Mouse (Mus musculus) embryonic facial prominence, embryonic 13.5 days (tissue): ENCODE data around the gene Cdh13. TPM values are rescaled to one million over a fixed set of nuclear protein-coding genes. Genes with fewer than 3 reads are reported as not detected.

Experiments used
- ATAC-seq: fragments of 200-750 bp; cut with Nextera tagmentation; 2 replicates; pipeline ENCODE4 v1.8.0; 2017; ENCODE audit warnings: low read depth; ENCODE audit not compliant: insufficient number of reproducible peaks, insufficient read depth, low FRiP score, low TSS enrichment
- H3K27ac ChIP-seq: fragments of 300-500 bp; sonication (generic); 2 replicates; pipeline ENCODE4 v1.5.1; 2015; ENCODE audit warnings: moderate library complexity, mild to moderate bottlenecking, inconsistent platforms
- H3K27me3 ChIP-seq: fragments of 300-500 bp; sonication (generic); 2 replicates; pipeline ENCODE4 v1.6.1; 2015; ENCODE audit warnings: mild to moderate bottlenecking, inconsistent platforms
- H3K36me3 ChIP-seq: fragments of 300-500 bp; sonication (generic); 2 replicates; pipeline ENCODE4 v1.6.1; 2015; ENCODE audit warnings: mild to moderate bottlenecking, inconsistent platforms
- H3K4me1 ChIP-seq: fragments of 300-500 bp; sonication (generic); 2 replicates; pipeline ENCODE4 v1.6.1; 2015; ENCODE audit warnings: inconsistent platforms
- H3K4me2 ChIP-seq: fragments of 300-500 bp; sonication (generic); 2 replicates; pipeline ENCODE4 v1.6.1; 2015; ENCODE audit warnings: moderate library complexity, mild to moderate bottlenecking, inconsistent platforms
- H3K4me3 ChIP-seq: fragments of 300-500 bp; sonication (generic); 2 replicates; pipeline ENCODE4 v1.5.1; 2015; ENCODE audit warnings: mild to moderate bottlenecking, inconsistent platforms
- H3K9ac ChIP-seq: fragments of 300-500 bp; sonication (generic); 2 replicates; pipeline ENCODE4 v1.6.1; 2015; ENCODE audit warnings: mild to moderate bottlenecking, inconsistent platforms
- H3K9me3 ChIP-seq: fragments of 300-500 bp; sonication (generic); 2 replicates; pipeline ENCODE4 v1.6.1; 2016; ENCODE audit warnings: inconsistent platforms
- WGBS: fragments of 180-500 bp; shearing (Covaris S2); methylation state at CpG from one replicate; pipeline ENCODE4 v1.1.7; 2015; ENCODE audit warnings: mixed read lengths; 5-methylcytosine and 5-hydroxymethylcytosine counted together
- polyA plus RNA-seq: library from polyadenylated mRNA; unstranded; fragments of >200 nt; fragmentation: Nextera tagmentation; extraction: Ambion mirVana; gene quantifications from 2 replicates; pipeline ENCODE4 v1.2.1, GENCODE M21; 2015

The Cdh13 gene
- polyA plus RNA-seq, 1 experiment from 2014 or later = 16.8 TPM

GRCm38 (mm10) chr8:118596816-118597215 is 313.3 kb downstream of the Cdh13 start:
- Histone ChIP-seq H3K4me3 (no peak overlapping the region), H3K9ac (no peak overlapping the region), H3K27ac (no peak overlapping the region), H3K9me3 (no peaks in the 10 kb centered on the region), H3K27me3 (no peaks in the 10 kb centered on the region), H3K4me1 (no peaks in the 10 kb centered on the region), H3K36me3 (no peaks in the 10 kb centered on the region), H3K4me2 (no peak overlapping the region)
- no peak for ATAC-seq
- WGBS = 87% methylated on average over 8 of the region's 8 CpGs

- no peaks in the 10 kb centered on the region for H3K36me3 ChIP-seq
- no peak overlapping the region for H3K4me3 ChIP-seq
- H3K27me3 ChIP-seq = no peaks in the 10 kb centered on the region
- ATAC-seq = no peak
- 87% methylated on average over 8 of the region's 8 CpGs for WGBS
- no peaks in the 10 kb centered on the region for H3K9me3 ChIP-seq
- H3K9ac ChIP-seq = no peak overlapping the region
- peaks cover 4% of the 10 kb centered on the region; the same call in 1 of the 2 replicates for H3K4me1 ChIP-seq
- no peak overlapping the region for H3K27ac ChIP-seq
- H3K4me2 ChIP-seq = no peak overlapping the region
These were observed 317.8 kb downstream of the Cdh13 start for GRCm38 (mm10) chr8:118601376-118601775.

DNA sequence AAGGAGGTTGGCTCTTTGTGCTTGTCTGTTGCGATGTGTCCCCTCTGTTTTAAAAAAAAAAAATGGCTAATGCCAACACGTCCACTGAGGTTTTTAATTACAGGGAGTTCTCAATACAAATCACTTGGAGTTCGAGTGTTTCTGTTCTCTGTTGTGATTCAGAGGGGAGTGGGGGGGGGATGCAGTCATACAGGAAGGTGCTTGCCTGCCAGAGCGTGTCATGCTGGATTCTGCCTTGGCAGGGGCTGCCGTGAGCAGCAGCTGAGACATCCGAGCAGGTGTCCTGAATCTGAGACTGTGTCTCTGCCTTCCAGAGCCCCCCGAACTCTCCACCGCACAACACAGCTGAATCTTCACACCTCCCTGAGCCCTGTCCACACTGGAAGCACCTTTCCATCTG is 318.5 kb downstream of the Cdh13 start:
- Histone ChIP-seq H3K36me3 (no peaks in the 10 kb centered on the region), H3K4me2 (no peak overlapping the region), H3K27ac (no peak overlapping the region), H3K4me1 (peaks cover 4% of the 10 kb centered on the region; the same call in 1 of the 2 replicates), H3K9ac (no peak overlapping the region), H3K4me3 (no peak overlapping the region), H3K9me3 (no peaks in the 10 kb centered on the region), H3K27me3 (no peaks in the 10 kb centered on the region)
- WGBS = 71% methylated on average over 8 of the region's 8 CpGs
- no peak for ATAC-seq

DNA sequence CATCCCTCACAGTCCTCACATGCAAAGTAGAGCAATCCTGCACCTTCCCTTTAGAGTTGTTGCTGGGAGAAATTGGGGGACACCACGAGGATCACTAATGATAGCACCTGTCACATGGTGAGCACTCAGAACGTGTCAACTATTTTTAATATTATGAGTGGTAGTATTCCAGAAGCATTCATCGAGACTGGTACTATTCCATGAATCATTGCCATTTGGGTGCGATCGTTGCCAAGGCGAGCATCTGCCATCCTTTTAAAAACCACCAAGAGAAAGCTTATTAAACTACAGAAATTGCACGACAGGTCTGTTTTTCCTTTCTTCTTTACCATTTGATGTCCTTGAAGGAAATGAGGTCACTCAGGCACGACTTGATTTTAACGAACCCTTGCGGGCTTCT is 328.0 kb downstream of the Cdh13 start:
- no peak overlapping the region for H3K4me2 ChIP-seq
- no peak overlapping the region for H3K9ac ChIP-seq
- H3K4me3 ChIP-seq = no peak overlapping the region
- no peak overlapping the region for H3K27ac ChIP-seq
- no peaks in the 10 kb centered on the region for H3K27me3 ChIP-seq
- no peaks in the 10 kb centered on the region for H3K36me3 ChIP-seq
- 89% methylated on average over 10 of the region's 10 CpGs for WGBS
- H3K9me3 ChIP-seq = no peaks in the 10 kb centered on the region
- no peaks in the 10 kb centered on the region for H3K4me1 ChIP-seq
- no peak for ATAC-seq

DNA sequence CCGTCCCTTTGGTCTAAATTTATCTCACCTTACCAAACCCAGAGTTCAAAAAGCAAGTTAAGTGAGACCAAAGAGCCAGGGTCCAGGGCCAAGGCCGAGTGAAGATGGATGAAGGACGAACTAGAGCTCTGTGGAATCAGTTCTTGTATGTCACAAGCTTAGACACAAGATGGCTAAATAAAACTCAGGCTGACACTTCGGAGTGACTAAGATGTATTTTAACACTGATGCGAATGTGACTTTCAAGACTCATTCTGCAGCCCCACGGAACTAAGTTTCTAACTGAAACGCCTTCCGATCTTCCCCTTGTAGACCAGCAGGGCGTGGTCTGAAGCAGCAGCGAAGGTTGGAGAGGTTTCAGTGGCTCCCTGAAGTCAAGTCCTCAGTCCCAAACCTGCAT is 334.7 kb downstream of the Cdh13 start:
- no peaks in the 10 kb centered on the region for H3K36me3 ChIP-seq
- no peak overlapping the region for H3K27ac ChIP-seq
- H3K9me3 ChIP-seq = no peaks in the 10 kb centered on the region
- no peak overlapping the region for H3K4me2 ChIP-seq
- no peak overlapping the region for H3K9ac ChIP-seq
- WGBS = 92% methylated on average over 10 of the region's 10 CpGs
- H3K27me3 ChIP-seq = no peaks in the 10 kb centered on the region
- no peak overlapping the region for H3K4me3 ChIP-seq
- no peak for ATAC-seq
- H3K4me1 ChIP-seq = no peaks in the 10 kb centered on the region

- 90% methylated on average over 5 of the region's 5 CpGs for WGBS
- ATAC-seq = no peak
- H3K9ac ChIP-seq = no peak overlapping the region
- no peaks in the 10 kb centered on the region for H3K27me3 ChIP-seq
- H3K4me1 ChIP-seq = no peaks in the 10 kb centered on the region
- no peak overlapping the region for H3K4me2 ChIP-seq
- no peak overlapping the region for H3K27ac ChIP-seq
- no peaks in the 10 kb centered on the region for H3K36me3 ChIP-seq
- no peak overlapping the region for H3K4me3 ChIP-seq
- H3K9me3 ChIP-seq = no peaks in the 10 kb centered on the region
These were observed 342.9 kb downstream of the Cdh13 start for GRCm38 (mm10) chr8:118626425-118626824.

DNA sequence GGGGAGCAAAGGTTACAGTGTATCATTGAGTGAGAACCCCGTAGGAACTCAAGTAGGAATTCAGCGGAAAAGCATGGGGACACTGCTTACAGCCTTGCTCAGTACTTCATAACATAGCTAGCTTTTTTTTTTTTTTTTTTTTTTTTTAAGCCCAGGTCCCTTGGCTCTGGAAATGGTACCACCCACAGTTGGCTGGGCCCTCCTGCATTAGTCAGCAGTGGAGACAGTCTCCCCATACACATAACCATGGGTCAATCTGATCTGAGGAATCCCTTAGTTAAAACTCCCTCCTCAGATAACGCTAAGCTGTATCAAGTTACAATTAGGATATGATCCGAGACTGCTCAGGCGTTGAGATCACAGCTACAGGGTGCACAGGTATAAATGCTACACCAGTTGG is 344.2 kb downstream of the Cdh13 start:
- Histone ChIP-seq H3K9me3 (no peaks in the 10 kb centered on the region), H3K27me3 (no peaks in the 10 kb centered on the region), H3K4me2 (no peak overlapping the region), H3K9ac (no peak overlapping the region), H3K4me1 (no peaks in the 10 kb centered on the region), H3K4me3 (no peak overlapping the region), H3K36me3 (no peaks in the 10 kb centered on the region), H3K27ac (no peak overlapping the region)
- 71% methylated on average over 5 of the region's 5 CpGs for WGBS
- no peak for ATAC-seq

DNA sequence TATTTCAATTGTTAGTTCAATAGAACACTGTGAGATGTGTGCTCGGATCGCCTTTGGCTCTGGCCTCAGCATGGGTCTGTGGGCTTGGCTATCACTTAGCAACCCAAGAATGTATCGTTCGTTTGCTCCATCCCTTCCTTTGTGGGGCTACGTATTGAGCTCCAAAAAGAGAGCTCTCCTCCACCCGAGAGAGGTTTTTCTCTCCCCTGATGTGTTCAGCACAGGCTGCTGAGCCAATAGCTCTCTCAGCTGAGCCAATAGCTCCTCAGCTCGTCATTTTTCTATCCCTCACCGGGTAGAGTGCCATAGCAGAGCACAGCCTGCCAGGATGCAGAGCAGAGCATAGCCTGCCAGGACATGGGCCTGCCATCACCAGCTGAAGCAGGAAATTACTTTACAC is 345.2 kb downstream of the Cdh13 start:
- H3K9ac ChIP-seq = no peak overlapping the region
- no peaks in the 10 kb centered on the region for H3K27me3 ChIP-seq
- H3K4me2 ChIP-seq = no peak overlapping the region
- ATAC-seq = no peak
- no peaks in the 10 kb centered on the region for H3K4me1 ChIP-seq
- H3K9me3 ChIP-seq = no peaks in the 10 kb centered on the region
- H3K27ac ChIP-seq = no peak overlapping the region
- H3K36me3 ChIP-seq = no peaks in the 10 kb centered on the region
- no peak overlapping the region for H3K4me3 ChIP-seq
- 79% methylated on average over 8 of the region's 8 CpGs for WGBS

DNA sequence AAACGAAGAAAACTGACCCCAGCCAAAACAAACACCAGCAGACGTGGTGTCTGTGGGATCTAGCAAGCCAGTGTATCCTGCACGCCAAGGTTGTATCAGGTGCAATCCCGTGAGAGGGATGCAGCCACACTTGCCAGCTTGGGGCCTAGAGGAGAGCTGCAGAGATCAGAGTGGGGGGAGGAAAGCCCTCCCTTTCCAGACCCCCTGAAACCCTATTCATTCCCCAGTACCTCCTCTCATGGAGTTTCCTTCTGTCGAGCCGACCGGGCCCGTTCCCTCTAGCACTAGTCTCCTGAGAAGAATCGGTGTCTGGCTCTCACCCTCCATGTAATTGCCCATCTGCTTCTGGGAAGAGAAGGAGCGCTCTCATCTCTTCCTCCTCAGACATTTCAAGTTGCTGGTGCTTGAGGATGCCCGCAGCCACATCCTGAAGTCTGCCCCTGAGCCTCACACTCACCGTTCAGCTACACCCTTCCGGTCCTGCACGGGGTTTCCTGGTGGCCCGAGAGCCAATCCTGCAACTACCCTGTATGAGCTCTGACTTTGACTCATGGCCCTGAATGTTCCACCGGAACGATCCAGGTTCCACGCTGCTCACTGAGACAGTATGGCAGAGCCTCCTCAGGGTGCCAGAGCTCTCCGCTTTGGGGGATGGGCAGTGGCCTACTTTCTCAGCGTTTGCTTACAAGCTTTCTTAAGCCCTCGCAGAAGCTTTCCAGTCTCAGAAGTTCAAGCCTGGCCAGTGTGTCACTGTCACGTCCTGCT is 351.9 kb downstream of the Cdh13 start:
- no peak for ATAC-seq
- no peaks in the 10 kb centered on the region for H3K4me1 ChIP-seq
- no peaks in the 10 kb centered on the region for H3K36me3 ChIP-seq
- no peak overlapping the region for H3K4me2 ChIP-seq
- no peak overlapping the region for H3K9ac ChIP-seq
- no peaks in the 10 kb centered on the region for H3K9me3 ChIP-seq
- no peak overlapping the region for H3K4me3 ChIP-seq
- no peak overlapping the region for H3K27ac ChIP-seq
- H3K27me3 ChIP-seq = no peaks in the 10 kb centered on the region
- 63% methylated on average over 22 of the region's 22 CpGs for WGBS

- H3K4me3 ChIP-seq = no peak overlapping the region
- no peak overlapping the region for H3K4me2 ChIP-seq
- H3K27ac ChIP-seq = no peak overlapping the region
- no peaks in the 10 kb centered on the region for H3K36me3 ChIP-seq
- no peak for ATAC-seq
- no peaks in the 10 kb centered on the region for H3K27me3 ChIP-seq
- 88% methylated on average over 8 of the region's 8 CpGs for WGBS
- no peaks in the 10 kb centered on the region for H3K9me3 ChIP-seq
- H3K9ac ChIP-seq = no peak overlapping the region
- H3K4me1 ChIP-seq = no peaks in the 10 kb centered on the region
These were observed 356.1 kb downstream of the Cdh13 start for GRCm38 (mm10) chr8:118639606-118640005.

DNA sequence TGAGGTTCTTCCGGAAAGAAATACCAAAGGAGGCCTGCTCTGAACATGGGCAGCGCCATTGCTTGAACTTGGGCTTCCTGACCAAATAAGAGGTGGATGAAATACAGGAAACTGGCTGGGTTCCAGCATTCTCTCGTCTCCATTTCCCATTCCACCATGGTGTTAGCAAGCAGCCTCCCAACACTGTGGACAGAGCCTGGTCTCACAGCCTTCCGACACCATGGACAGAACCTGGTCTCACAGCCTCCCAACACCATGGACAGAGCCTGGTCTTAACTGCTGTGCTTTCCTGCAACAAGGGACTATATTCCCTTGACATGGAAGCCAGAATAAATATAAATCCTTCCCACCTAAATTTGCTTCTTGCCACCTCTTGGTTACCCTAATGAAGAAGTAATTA is 358.3 kb downstream of the Cdh13 start:
- Histone ChIP-seq H3K4me2 (no peak overlapping the region), H3K27me3 (no peaks in the 10 kb centered on the region), H3K4me1 (no peaks in the 10 kb centered on the region), H3K36me3 (no peaks in the 10 kb centered on the region), H3K4me3 (no peak overlapping the region), H3K9me3 (no peaks in the 10 kb centered on the region), H3K9ac (no peak overlapping the region), H3K27ac (no peak overlapping the region)
- no peak for ATAC-seq
- 88% methylated on average over 4 of the region's 4 CpGs for WGBS

- H3K4me1 ChIP-seq = peaks cover 8% of the 10 kb centered on the region; the same call in 1 of the 2 replicates
- H3K4me3 ChIP-seq = no peak overlapping the region
- H3K9me3 ChIP-seq = no peaks in the 10 kb centered on the region
- H3K27ac ChIP-seq = no peak overlapping the region
- 76% methylated on average over 6 of the region's 6 CpGs for WGBS
- H3K9ac ChIP-seq = no peak overlapping the region
- no peak overlapping the region for H3K4me2 ChIP-seq
- no peaks in the 10 kb centered on the region for H3K27me3 ChIP-seq
- no peak for ATAC-seq
- H3K36me3 ChIP-seq = no peaks in the 10 kb centered on the region
These were observed 365.4 kb downstream of the Cdh13 start for GRCm38 (mm10) chr8:118648801-118649537.
